Mouse (Mus musculus): ENCODE measurements around the gene Crct1. TPM values are rescaled to one million over a fixed set of nuclear protein-coding genes. Genes with fewer than 3 reads are reported as not detected.

Gene Crct1
- polyA plus RNA-seq, 1 experiment from 2014 or later, result not detected

- no peak for TF ChIP-seq EP300 (IDR thresholded peaks at IDR 0.05; ENCODE audit: low read depth)
- TF ChIP-seq CTCF (IDR thresholded peaks at IDR 0.05; ENCODE audit: low read depth), result no peak
- Histone ChIP-seq H3K36me3 (replicated peaks; ENCODE audit: insufficient read depth, low read length) (no peaks in the 10 kb centered on the region), H3K4me2 (ENCODE audit: low read depth, low read length) (no peak overlapping the region), H3K9ac (replicated peaks) (no peak overlapping the region), H3K27ac (ENCODE audit: low read depth) (no peak overlapping the region), H3K9me3 (ENCODE audit: low read length) (no peaks in the 10 kb centered on the region), H3K4me1 (ENCODE audit: insufficient read depth) (no peaks in the 10 kb centered on the region), H3K4me3 (ENCODE audit: low read depth, low read length) (no peak overlapping the region), H3K27me3 (ENCODE audit: insufficient read depth, low read length) (no peaks in the 10 kb centered on the region)
- 85% methylated on average over 1 of the region's 1 CpGs for WGBS (ENCODE audit: insufficient replicate concordance)
- DNase-seq, result no peak
- ATAC-seq, result no peak
Observed at GRCm38 (mm10) chr3:93021171-93021570, 5.7 kb upstream of the Crct1 start.

DNA sequence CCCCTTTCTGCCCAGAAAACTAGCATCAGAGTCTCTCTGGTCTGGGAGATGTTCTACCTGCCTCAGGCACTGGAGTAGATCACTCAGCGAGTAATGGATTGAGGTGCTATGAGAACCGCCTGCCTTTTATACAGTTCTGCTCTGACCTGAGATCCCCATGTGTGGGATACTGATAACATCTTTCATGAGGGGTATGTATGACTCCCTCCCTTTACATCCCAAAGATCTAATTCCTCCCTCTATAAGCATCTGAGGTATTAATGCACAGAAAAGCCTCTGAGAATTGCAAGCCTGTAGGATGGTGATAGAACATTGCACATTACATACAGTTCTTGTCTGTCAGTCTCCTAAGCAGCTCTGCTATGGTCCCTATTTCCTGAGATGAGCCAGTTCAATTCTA is 3.5 kb upstream of the Crct1 start, which contains the start of gene Lce1m:
Gene Lce1m (minus strand): TSS at position 101 of the 400 bp plus-strand sequence.
- no peak for TF ChIP-seq CTCF (IDR thresholded peaks at IDR 0.05; ENCODE audit: low read depth)
- no peak for TF ChIP-seq EP300 (IDR thresholded peaks at IDR 0.05; ENCODE audit: low read depth)

DNA sequence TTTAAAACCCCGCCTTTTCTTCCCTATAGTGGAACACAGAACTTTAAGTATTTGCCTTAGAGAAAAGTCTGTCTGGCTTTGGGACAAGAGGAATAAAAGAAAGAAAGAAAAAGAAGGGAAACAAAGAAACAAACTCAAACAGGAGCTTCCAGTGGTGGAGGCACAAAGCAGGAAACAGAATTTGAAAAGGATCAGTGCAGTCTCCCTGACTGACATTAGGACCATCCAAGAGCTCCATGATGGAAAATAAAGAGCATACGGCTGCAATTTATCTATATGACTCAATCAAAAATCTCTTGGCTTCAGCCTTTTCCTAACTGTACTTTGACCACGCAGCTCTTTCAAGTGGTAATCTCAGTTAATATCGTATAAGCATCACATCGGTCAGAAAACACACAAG is 616 bp downstream of the Crct1 start:
- no peak overlapping the region for H3K9ac ChIP-seq (replicated peaks)
- no peaks in the 10 kb centered on the region for H3K36me3 ChIP-seq (replicated peaks; ENCODE audit: insufficient read depth, low read length)
- no peaks in the 10 kb centered on the region for H3K27me3 ChIP-seq (ENCODE audit: insufficient read depth, low read length)
- no peaks in the 10 kb centered on the region for H3K4me1 ChIP-seq (ENCODE audit: insufficient read depth)
- H3K27ac ChIP-seq (ENCODE audit: low read depth), result no peak overlapping the region
- WGBS (ENCODE audit: insufficient replicate concordance), result 33% methylated on average over 5 of the region's 5 CpGs
- H3K4me2 ChIP-seq (ENCODE audit: low read depth, low read length), result peak overlapping the region; percentile 68
- DNase-seq (no peak), ATAC-seq (no peak)
- H3K9me3 ChIP-seq (ENCODE audit: low read length), result no peaks in the 10 kb centered on the region
- H3K4me3 ChIP-seq (ENCODE audit: low read depth, low read length), result peak overlapping the region; percentile 35
- no peak for TF ChIP-seq EP300 (IDR thresholded peaks at IDR 0.05; ENCODE audit: low read depth)
- no peak for TF ChIP-seq CTCF (IDR thresholded peaks at IDR 0.05; ENCODE audit: low read depth)

More for the DNA sequence above, 3.5 kb upstream of the Crct1 start, which contains the start of gene Lce1m:
- Histone ChIP-seq H3K9ac (replicated peaks) (no peak within 1 kb of the TSS), H3K27ac (ENCODE audit: low read depth) (no peak within 1 kb of the TSS), H3K4me2 (ENCODE audit: low read depth, low read length) (no peak within 1 kb of the TSS), H3K27me3 (ENCODE audit: insufficient read depth, low read length) (no peaks in the 10 kb centered on the region), H3K9me3 (ENCODE audit: low read length) (no peaks in the 10 kb centered on the region), H3K4me1 (ENCODE audit: insufficient read depth) (no peaks in the 10 kb centered on the region), H3K4me3 (ENCODE audit: low read depth, low read length) (no peak within 1 kb of the TSS), H3K36me3 (replicated peaks; ENCODE audit: insufficient read depth, low read length) (no peaks in the 10 kb centered on the region)
- DNase-seq, result no peak
- ATAC-seq, result no peak
- WGBS (ENCODE audit: insufficient replicate concordance), result 78% methylated on average over 2 of the region's 2 CpGs

GRCm38 (mm10) chr3:93014378-93014801 is 1.1 kb downstream of the Crct1 start:
- H3K9me3 ChIP-seq (ENCODE audit: low read length), result no peaks in the 10 kb centered on the region
- no peak overlapping the region for H3K27ac ChIP-seq (ENCODE audit: low read depth)
- WGBS (ENCODE audit: insufficient replicate concordance), result under 1% methylated on average over 23 of the region's 24 CpGs
- no peaks in the 10 kb centered on the region for H3K4me1 ChIP-seq (ENCODE audit: insufficient read depth)
- H3K36me3 ChIP-seq (replicated peaks; ENCODE audit: insufficient read depth, low read length), result no peaks in the 10 kb centered on the region
- no peak for ATAC-seq
- DNase-seq, result peak; percentile 18
- H3K27me3 ChIP-seq (ENCODE audit: insufficient read depth, low read length), result no peaks in the 10 kb centered on the region
- peak overlapping the region; percentile 68 for H3K4me2 ChIP-seq (ENCODE audit: low read depth, low read length)
- no peak overlapping the region for H3K9ac ChIP-seq (replicated peaks)
- no peak for TF ChIP-seq EP300 (IDR thresholded peaks at IDR 0.05; ENCODE audit: low read depth)
- TF ChIP-seq CTCF (IDR thresholded peaks at IDR 0.05; ENCODE audit: low read depth), result no peak
- peak overlapping the region; percentile 35 for H3K4me3 ChIP-seq (ENCODE audit: low read depth, low read length)

- WGBS (ENCODE audit: insufficient replicate concordance), result 59% methylated on average over 4 of the region's 4 CpGs
- H3K4me1 ChIP-seq (ENCODE audit: insufficient read depth), result no peaks in the 10 kb centered on the region
- ATAC-seq (no peak), DNase-seq (no peak)
- H3K4me3 ChIP-seq (ENCODE audit: low read depth, low read length), result no peak overlapping the region
- H3K9me3 ChIP-seq (ENCODE audit: low read length), result no peaks in the 10 kb centered on the region
- no peak overlapping the region for H3K27ac ChIP-seq (ENCODE audit: low read depth)
- no peaks in the 10 kb centered on the region for H3K36me3 ChIP-seq (replicated peaks; ENCODE audit: insufficient read depth, low read length)
- no peak overlapping the region for H3K9ac ChIP-seq (replicated peaks)
- TF ChIP-seq CTCF (IDR thresholded peaks at IDR 0.05; ENCODE audit: low read depth) (no peak), EP300 (IDR thresholded peaks at IDR 0.05; ENCODE audit: low read depth) (no peak)
- no peaks in the 10 kb centered on the region for H3K27me3 ChIP-seq (ENCODE audit: insufficient read depth, low read length)
- H3K4me2 ChIP-seq (ENCODE audit: low read depth, low read length), result no peak overlapping the region
Observed at GRCm38 (mm10) chr3:93002843-93003242, 12.6 kb downstream of the Crct1 start.

- ATAC-seq (no peak), DNase-seq (no peak)
- Histone ChIP-seq H3K4me3 (ENCODE audit: low read depth, low read length) (no peak overlapping the region), H3K27ac (ENCODE audit: low read depth) (no peak overlapping the region), H3K4me2 (ENCODE audit: low read depth, low read length) (no peak overlapping the region), H3K9me3 (ENCODE audit: low read length) (no peaks in the 10 kb centered on the region), H3K9ac (replicated peaks) (no peak overlapping the region), H3K4me1 (ENCODE audit: insufficient read depth) (no peaks in the 10 kb centered on the region), H3K27me3 (ENCODE audit: insufficient read depth, low read length) (no peaks in the 10 kb centered on the region), H3K36me3 (replicated peaks; ENCODE audit: insufficient read depth, low read length) (no peaks in the 10 kb centered on the region)
- 57% methylated on average over 3 of the region's 3 CpGs for WGBS (ENCODE audit: insufficient replicate concordance)
- no peak for TF ChIP-seq CTCF (IDR thresholded peaks at IDR 0.05; ENCODE audit: low read depth)
- no peak for TF ChIP-seq EP300 (IDR thresholded peaks at IDR 0.05; ENCODE audit: low read depth)
Observed at GRCm38 (mm10) chr3:93000621-93001020, 14.9 kb downstream of the Crct1 start.

- ATAC-seq, result no peak
- 6% methylated on average over 7 of the region's 7 CpGs for WGBS (ENCODE audit: insufficient replicate concordance)
- TF ChIP-seq CTCF (IDR thresholded peaks at IDR 0.05; ENCODE audit: low read depth) (peak; percentile 76), EP300 (IDR thresholded peaks at IDR 0.05; ENCODE audit: low read depth) (no peak)
- peak; percentile 54 for DNase-seq
- Histone ChIP-seq H3K4me3 (ENCODE audit: low read depth, low read length) (no peak overlapping the region), H3K9me3 (ENCODE audit: low read length) (no peaks in the 10 kb centered on the region), H3K4me2 (ENCODE audit: low read depth, low read length) (no peak overlapping the region), H3K27ac (ENCODE audit: low read depth) (no peak overlapping the region), H3K4me1 (ENCODE audit: insufficient read depth) (no peaks in the 10 kb centered on the region), H3K9ac (replicated peaks) (no peak overlapping the region), H3K36me3 (replicated peaks; ENCODE audit: insufficient read depth, low read length) (no peaks in the 10 kb centered on the region), H3K27me3 (ENCODE audit: insufficient read depth, low read length) (no peaks in the 10 kb centered on the region)
Observed at GRCm38 (mm10) chr3:92998691-92999090, 16.8 kb downstream of the Crct1 start.
